Mouse (Mus musculus): Measurements from ENCODE around the gene Pdhb. TPM values are rescaled to one million over a fixed set of nuclear protein-coding genes. Genes with fewer than 3 reads are reported as not detected.
"Not testable (repeated sequence)": the region's sequence is repeated elsewhere in the genome, so short reads cannot be mapped to it uniquely, and the experiment has no call there.

Pdhb gene
- total RNA-seq, 2 experiments from 2014 or later = 124 to 177 TPM

DNA sequence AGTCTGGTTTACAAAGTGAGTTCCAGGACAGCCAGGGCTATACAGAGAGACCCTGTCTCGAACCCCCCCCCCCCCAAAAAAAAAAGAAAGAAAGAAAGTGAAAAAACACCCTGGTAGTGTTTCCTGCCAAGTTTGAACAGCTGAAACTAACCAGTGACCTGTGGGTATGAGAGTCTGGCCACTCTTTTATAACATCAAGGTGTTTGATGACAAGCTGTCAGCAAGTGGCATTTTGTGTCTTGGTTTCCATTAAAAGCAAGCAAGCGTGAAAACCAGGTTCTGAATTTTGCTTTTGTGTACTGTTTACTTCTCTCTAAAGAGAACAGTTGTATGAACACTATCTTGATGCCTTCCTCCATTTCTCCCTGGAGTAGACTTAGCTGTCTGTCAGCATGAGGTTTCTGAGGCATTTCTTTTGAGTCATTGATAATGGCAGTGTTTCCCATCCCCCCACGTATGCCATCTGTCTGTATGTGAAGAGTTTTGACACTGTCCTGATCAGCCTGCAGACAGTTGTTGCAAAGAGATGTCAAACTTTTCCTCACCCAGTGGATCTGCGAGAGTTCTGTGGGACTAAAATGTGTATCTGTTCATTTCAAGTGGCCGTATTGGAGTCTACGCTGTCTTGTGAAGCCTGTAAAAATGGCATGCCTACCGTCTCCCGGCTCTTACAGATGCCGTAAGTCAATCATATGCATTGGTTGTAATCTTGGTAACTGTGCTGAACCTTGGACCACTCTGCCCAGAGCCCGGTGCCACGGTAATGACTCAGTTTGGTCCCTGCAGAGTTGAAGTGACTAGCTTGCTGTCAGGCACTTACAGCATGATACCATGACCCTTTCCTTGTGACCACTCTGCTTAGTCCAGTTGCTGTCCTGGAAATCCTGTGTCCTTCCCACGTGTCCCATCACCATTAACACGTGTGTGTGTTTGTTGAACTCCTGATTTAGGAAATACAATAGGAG, 26.9 kb downstream of the Pdhb start:
- no peak for ATAC-seq (replicated peaks; ENCODE audit: low FRiP score, low TSS enrichment, poor library complexity, severe bottlenecking)

DNA sequence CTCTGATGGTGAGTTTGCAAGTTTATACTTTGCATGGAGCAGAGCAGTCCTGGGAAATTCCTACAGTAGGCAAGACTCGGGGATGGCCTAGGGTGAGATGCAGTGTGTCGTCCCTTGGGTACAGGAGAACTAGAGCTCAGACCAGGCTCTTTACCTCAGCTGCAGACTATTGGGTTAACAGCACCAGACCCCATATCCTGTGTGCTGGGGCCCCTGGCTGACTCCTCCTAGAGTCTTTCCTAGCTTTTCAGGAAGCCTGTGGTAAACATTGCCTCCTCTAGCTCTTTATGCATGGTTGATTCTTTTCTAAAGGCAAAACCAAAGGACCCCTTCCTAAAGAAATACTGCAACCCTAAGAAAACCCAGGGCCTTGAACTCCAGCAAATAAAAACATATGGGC, 31.7 kb downstream of the Pdhb start:
- ATAC-seq (replicated peaks; ENCODE audit: low FRiP score, low TSS enrichment, poor library complexity, severe bottlenecking) = no peak

GRCm38 (mm10) chr14:8139724-8140710, 32.8 kb downstream of the Pdhb start:
- no peak for ATAC-seq (replicated peaks; ENCODE audit: low FRiP score, low TSS enrichment, poor library complexity, severe bottlenecking)

- ATAC-seq (replicated peaks; ENCODE audit: low FRiP score, low TSS enrichment, poor library complexity, severe bottlenecking) = no peak
Measured at GRCm38 (mm10) chr14:8135130-8135529, 37.7 kb downstream of the Pdhb start.

DNA sequence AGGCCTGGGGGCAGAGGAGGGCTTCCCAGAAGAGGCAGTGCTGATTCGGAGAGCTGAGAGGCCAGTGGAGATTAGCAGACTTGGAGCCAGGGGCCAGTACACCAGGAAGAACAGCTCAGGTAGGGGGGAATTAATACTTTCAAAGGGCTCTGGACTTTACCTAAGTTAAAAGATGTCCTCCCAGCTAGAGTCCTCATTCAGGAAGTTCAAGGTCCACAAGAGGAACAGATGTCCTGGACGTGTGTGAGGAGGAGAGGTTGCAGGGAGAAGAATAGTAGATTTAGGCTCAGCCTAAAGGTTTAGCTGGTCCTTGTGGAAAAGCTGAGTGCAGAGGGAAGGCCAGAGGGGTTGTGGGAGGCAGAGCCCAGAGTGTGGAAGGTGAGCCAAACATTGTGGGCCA, 38.6 kb downstream of the Pdhb start:
- ATAC-seq (replicated peaks; ENCODE audit: low FRiP score, low TSS enrichment, poor library complexity, severe bottlenecking) = no peak

DNA sequence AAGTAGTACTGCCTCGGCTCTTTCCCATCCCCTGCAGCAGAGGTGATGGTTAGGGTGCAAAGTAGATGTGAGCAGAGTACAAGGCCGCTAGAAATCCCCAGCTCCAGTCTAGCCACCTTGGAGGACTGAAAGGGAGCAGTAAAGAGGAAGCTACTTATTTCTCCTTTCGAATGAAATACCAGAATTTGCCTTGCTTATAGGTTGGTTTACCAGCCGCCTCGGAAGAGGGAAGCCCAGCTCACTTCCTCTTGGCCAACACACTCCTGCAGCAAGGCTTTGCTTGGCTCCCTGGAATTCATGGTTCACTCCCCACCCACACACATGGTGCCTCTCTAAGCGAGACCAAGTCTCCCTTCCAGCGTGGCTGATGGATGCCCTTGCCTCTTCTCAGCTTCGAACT, 40.0 kb downstream of the Pdhb start:
- no peak for ATAC-seq (replicated peaks; ENCODE audit: low FRiP score, low TSS enrichment, poor library complexity, severe bottlenecking)

DNA sequence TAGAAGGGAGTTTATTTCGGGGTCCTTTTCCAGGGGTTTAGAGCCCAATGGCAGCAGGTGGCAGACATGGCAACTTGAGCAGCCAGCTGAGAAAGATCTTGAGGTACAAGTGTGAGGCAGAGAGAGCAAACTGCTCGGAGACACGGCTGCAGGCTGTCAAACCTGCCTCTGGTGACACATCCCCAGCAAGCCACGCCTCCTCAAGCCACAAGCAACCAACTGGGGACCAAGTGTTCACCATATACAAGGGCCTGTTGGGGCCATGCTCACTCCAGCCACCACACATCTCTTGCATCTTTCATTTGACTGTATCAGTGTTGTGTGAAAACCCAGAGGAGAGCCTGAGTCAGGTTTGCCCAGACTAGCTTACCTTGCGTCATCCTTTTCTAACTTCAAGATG, 44.9 kb downstream of the Pdhb start:
- ATAC-seq (replicated peaks; ENCODE audit: low FRiP score, low TSS enrichment, poor library complexity, severe bottlenecking) = no peak

GRCm38 (mm10) chr14:8124046-8124881, 48.6 kb downstream of the Pdhb start:
- no peak for ATAC-seq (replicated peaks; ENCODE audit: low FRiP score, low TSS enrichment, poor library complexity, severe bottlenecking)

DNA sequence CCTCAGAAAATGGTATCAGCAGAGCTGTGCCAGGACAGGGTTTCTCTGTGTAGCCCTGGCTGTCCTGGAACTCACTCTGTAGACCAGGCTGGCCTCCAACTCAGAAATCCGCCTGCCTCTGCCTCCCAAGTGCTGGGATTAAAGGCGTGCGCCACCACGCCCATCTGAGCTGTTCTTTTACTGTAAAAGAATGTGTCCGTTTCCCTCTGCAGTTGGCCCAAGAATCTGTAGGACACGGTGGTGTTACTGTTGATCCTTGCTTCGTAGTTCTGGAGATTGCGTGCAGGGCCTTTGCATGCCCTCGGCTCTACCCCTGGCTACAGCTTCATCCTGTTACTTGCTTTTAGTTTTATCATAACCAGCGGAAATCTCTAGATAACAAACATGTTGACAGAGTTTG, 49.2 kb downstream of the Pdhb start:
- ATAC-seq (replicated peaks; ENCODE audit: low FRiP score, low TSS enrichment, poor library complexity, severe bottlenecking) = not testable (repeated sequence)

DNA sequence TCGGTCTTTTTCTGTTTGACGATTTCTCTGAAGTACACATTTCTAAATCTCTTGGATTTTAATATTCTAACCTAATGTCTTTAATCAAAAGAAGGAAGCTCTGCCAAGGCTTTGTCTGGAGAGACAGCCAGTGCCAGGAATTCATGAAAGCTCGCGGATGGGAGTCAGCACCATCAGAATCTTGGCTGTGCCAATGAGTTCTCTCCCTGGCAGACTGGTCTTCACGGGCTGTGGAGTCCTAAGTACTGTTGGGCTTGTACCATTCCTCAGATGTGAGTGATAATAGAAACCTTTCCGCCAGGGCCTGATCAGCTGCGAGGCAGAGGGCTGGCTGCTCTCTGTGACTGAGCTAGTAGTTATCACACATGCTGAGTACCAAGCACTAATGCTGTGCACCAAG, 49.7 kb downstream of the Pdhb start:
- no peak for ATAC-seq (replicated peaks; ENCODE audit: low FRiP score, low TSS enrichment, poor library complexity, severe bottlenecking)

GRCm38 (mm10) chr14:8119904-8120303, 52.9 kb downstream of the Pdhb start:
- no peak for ATAC-seq (replicated peaks; ENCODE audit: low FRiP score, low TSS enrichment, poor library complexity, severe bottlenecking)

GRCm38 (mm10) chr14:8119454-8119853, 53.4 kb downstream of the Pdhb start:
- peak; percentile 81 for ATAC-seq (replicated peaks; ENCODE audit: low FRiP score, low TSS enrichment, poor library complexity, severe bottlenecking)

- no peak for ATAC-seq (replicated peaks; ENCODE audit: low FRiP score, low TSS enrichment, poor library complexity, severe bottlenecking)
Measured at GRCm38 (mm10) chr14:8117371-8117770, 55.5 kb downstream of the Pdhb start.

Other genes starting within 250 kb of the Pdhb start
- gene Gm45521, start 215.7 kb downstream of the Pdhb start, total RNA-seq (2014; fragmentation: Nextera tagmentation) = not detected in 2 replicates
- gene Gm45521, start 215.7 kb downstream of the Pdhb start, total RNA-seq (2017) = not detected in 2 replicates
- not detected in 2 replicates for gene Dnase1l3, start 178.5 kb downstream of the Pdhb start, total RNA-seq (2014; fragmentation: Nextera tagmentation)
- gene Dnase1l3, start 178.5 kb downstream of the Pdhb start, total RNA-seq (2017) = not detected in 2 replicates
- gene Abhd6, start 170.1 kb downstream of the Pdhb start, total RNA-seq (2014; fragmentation: Nextera tagmentation) = 0.24 and 0.42 TPM in 2 replicates
- 0.99 TPM in 1 of 2 replicates, not detected in the other for gene Abhd6, start 170.1 kb downstream of the Pdhb start, total RNA-seq (2017)
- gene Rpp14, start 92.7 kb downstream of the Pdhb start, total RNA-seq (2014; fragmentation: Nextera tagmentation) = 33.0 and 33.6 TPM in 2 replicates
- gene Rpp14, start 92.7 kb downstream of the Pdhb start, total RNA-seq (2017) = 76.5 and 88.3 TPM in 2 replicates
- gene Pxk, start 74.8 kb downstream of the Pdhb start, total RNA-seq (2014; fragmentation: Nextera tagmentation) = 6.7 and 13.2 TPM in 2 replicates
- gene Pxk, start 74.8 kb downstream of the Pdhb start, total RNA-seq (2017) = 4.1 and 4.8 TPM in 2 replicates
- 9.3 and 10.7 TPM in 2 replicates for gene Kctd6, start 41.1 kb upstream of the Pdhb start, total RNA-seq (2014; fragmentation: Nextera tagmentation)
- 5.5 and 8.1 TPM in 2 replicates for gene Kctd6, start 41.1 kb upstream of the Pdhb start, total RNA-seq (2017)
- not detected in 2 replicates for gene Acox2, start 86.3 kb upstream of the Pdhb start, total RNA-seq (2014; fragmentation: Nextera tagmentation)
- not detected in 2 replicates for gene Acox2, start 86.3 kb upstream of the Pdhb start, total RNA-seq (2017)
- gene Fam107a, start 145.0 kb upstream of the Pdhb start, total RNA-seq (2014; fragmentation: Nextera tagmentation) = not detected in 2 replicates
- not detected in 2 replicates for gene Fam107a, start 145.0 kb upstream of the Pdhb start, total RNA-seq (2017)
- gene Oit1, start 205.7 kb upstream of the Pdhb start, total RNA-seq (2014; fragmentation: Nextera tagmentation) = not detected in 2 replicates
- not detected in 2 replicates for gene Oit1, start 205.7 kb upstream of the Pdhb start, total RNA-seq (2017)

Measured in megakaryocyte-erythroid progenitor cell, adult 5-6 weeks (primary cell).